Mouse (Mus musculus) erythroblast, adult 5-6 weeks (primary cell): ENCODE data around the gene Nup107. TPM values are rescaled to one million over a fixed set of nuclear protein-coding genes. Genes with fewer than 3 reads are reported as not detected.
"Not testable (repeated sequence)": the region's sequence is repeated elsewhere in the genome, so short reads cannot be mapped to it uniquely, and the experiment has no call there.

Experiments used
- ATAC-seq: replicated peaks from 2 replicates; pipeline ENCODE4 v1.8.0; 2016; ENCODE audit warnings: moderate number of reproducible peaks, mild to moderate bottlenecking, moderate TSS enrichment, inconsistent platforms; ENCODE audit not compliant: poor library complexity, low FRiP score, severe bottlenecking
- total RNA-seq, 2 experiments: library from RNA; stranded (forward) in 1 of 2; stranded (reverse) in 1 of 2; fragments of 150-400 nt in 1 of 2; fragments of 200-764, 138-1000 nt in 1 of 2; gene quantifications; 2 replicates each; pipeline versions ENCODE4 v1.2.3 to v1.2.4; 2015 to 2017; ENCODE audit warnings: low replicate concordance in 2 of 2

The Nup107 gene
- total RNA-seq, 2 experiments from 2014 or later: 14.6 to 24.7 TPM

- ATAC-seq: no peak
These were observed 63.2 kb downstream of the Nup107 start for GRCm38 (mm10) chr10:117729139-117729814.

GRCm38 (mm10) chr10:117728574-117728973 lies 63.9 kb downstream of the Nup107 start:
- no peak for ATAC-seq

DNA sequence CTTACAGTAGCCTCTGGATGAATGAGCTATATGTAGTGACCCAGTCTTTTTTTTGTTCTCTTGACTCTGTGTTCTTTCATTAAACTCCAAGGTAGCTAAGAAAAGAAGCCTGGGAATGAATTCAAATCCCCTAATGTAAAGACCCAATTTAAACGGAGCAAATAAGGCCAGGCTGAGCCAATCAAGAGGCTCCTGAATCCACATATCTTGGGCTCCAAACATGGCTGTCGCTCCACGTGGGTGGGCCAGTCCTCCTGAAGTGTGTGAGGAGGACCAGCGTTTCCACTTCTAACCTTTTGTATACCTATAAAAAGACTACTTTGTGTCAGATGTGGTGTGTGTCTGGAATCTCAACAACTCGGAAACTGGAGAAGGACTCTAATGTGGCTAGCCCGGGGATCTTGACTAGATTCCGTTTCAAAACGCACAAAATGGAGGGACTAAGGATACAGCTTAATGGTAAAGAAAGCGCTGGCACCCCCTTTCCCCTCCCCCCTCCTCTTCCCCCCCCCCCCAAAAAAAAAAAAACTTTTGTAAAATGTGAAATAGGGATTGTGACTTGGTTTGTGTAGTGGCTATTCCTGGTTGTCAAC lies 64.9 kb downstream of the Nup107 start:
- ATAC-seq: no peak

DNA sequence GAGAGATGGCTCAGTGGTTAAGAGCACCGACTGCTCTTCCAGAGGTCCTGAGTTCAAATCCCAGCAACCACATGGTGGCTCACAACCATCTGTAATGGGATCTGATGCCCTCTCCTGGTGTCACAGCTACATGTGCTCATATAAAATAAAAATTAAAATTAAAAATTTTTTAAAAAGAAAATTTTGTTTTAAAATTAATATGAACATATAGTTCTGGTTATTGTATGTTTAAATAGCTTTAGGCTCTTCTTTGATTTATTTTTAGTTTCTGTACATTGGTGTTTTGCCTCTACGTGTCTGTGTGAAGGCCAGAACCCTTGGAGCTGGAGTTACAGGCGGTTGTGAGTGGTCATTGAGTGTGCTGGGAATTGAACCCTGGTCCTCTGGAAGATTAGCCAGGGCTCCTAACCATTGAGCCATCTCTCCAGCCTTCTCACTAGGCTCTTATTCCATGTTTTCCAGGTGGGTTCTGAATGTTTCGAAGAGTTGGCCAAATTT lies 65.6 kb downstream of the Nup107 start:
- ATAC-seq: no peak

- ATAC-seq: no peak
These were observed 66.2 kb downstream of the Nup107 start for GRCm38 (mm10) chr10:117726350-117726749.

GRCm38 (mm10) chr10:117725671-117726070 lies 66.8 kb downstream of the Nup107 start:
- no peak for ATAC-seq

DNA sequence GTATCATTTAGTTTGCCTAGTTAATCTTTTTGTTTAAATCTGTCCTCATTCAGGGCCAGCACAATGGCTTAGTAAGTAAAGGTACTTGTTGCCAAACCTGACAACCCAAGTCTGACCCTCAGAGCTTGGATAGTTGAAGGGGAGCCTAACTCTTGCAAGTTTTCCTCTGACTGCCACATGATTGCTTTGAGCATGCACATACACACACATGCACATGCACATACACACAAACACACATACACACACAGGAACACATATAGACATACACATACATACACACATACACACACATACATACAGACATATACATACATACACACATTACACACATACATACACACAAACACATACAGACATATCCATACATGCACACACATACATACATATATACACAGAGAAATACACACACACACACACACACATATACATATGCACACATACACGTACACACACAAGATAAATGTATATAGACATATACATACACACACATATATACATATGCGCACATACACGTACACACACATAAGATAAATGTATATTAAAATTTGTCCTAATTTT lies 67.6 kb downstream of the Nup107 start:
- ATAC-seq: no peak

GRCm38 (mm10) chr10:117724136-117724718 lies 68.3 kb downstream of the Nup107 start:
- ATAC-seq: no peak

DNA sequence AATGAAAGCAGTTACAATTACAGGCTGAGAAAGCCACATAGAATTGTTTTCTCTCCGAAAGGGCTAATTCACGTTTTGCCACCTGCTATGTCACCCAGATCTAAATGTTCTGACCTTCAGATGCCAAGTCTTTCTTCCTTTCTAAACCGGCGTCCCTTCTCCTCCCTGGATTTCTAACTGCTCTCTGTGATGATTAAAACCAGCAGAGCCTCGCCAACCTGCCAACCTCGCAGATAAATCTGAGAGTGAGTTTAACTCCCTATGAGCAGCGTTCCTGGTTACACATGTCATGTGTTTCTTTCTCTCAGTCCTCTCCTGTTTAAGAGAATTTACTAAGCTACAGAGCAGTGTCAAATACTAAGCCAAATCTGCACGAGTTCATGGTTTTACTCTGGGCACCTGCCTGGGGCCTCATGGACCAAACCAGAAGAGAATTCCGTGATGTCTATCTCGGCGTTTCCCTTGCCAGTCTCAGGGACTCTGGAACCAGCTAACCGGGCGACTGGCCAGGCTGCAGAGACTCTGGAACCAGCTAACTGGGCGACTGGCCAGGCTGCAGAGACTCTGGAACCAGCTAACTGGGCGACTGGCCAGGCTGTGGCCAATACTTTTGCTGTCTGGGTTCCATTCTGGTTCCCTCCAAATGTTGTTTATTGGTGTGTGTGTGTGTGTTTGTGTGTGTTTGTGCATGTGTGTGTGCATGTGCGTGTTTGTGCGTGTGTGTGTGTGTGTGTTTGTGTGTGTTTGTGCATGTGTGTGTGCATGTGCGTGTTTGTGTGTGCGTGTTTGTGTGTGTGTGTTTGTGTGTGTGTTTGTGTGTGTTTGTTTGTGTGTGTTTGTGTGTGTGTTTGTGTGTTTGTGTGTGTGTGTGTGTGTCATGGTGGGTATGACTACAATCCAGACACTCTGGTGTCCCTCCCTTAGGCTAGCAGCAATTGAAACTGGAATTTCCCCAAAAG lies 74.1 kb downstream of the Nup107 start:
- ATAC-seq: no peak

GRCm38 (mm10) chr10:117717583-117717982 lies 74.9 kb downstream of the Nup107 start:
- no peak for ATAC-seq

GRCm38 (mm10) chr10:117716686-117717085 lies 75.8 kb downstream of the Nup107 start:
- no peak for ATAC-seq

- ATAC-seq: not testable (repeated sequence)
These were observed 76.9 kb downstream of the Nup107 start for GRCm38 (mm10) chr10:117715654-117716053.

DNA sequence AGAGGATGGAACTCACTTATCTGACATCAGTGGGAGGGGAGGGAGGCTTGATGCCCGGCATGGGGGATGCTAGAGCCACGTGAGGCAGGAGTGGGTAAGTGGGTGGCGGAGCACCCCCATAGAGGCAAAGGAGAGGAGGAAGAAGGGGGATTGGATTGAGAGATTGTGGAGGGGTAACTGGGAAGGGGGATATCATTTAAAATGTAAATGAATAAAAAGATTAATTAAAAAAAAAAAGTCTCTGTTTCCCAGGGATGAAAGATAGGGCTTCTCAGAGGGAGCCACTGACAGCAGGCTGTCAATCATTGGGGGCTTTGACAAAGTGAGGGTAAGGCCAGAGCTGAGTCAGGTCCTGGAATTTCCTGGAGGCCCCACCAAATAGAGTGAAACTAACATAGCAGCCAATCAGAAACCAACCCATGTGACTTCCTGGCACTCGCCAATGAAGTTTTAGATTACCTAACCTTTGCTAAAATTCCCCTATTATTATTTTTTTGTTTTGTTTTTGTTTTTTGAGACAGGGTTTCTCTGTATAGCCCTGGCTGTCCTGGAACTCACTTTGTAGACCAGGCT lies 77.5 kb downstream of the Nup107 start:
- ATAC-seq: no peak

GRCm38 (mm10) chr10:117714048-117714545 lies 78.4 kb downstream of the Nup107 start:
- ATAC-seq: no peak

- ATAC-seq: no peak
These were observed 79.0 kb downstream of the Nup107 start for GRCm38 (mm10) chr10:117713466-117713865.

- no peak for ATAC-seq
These were observed 79.6 kb downstream of the Nup107 start for GRCm38 (mm10) chr10:117712871-117713270.

- ATAC-seq: no peak
These were observed 80.2 kb downstream of the Nup107 start for GRCm38 (mm10) chr10:117712191-117712754.

DNA sequence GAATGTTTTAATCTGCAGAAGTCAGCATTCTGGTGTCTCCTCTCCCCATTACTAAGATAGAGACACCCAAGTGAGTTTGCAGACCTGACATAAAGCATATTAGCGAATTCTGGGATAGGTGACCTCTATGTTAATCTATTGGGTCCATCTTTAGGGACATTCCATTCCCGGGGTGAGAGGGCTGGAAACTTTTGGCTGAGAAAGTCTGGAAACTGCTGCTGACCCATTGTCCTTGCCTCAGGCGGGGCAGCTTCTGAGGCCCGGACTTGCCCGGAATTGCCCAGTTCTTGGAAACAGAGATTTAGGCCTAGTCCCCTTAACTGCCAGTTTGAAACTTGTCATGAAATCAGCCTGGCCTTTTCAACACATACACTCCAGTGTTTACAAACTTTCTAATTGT lies 81.1 kb downstream of the Nup107 start:
- ATAC-seq: no peak

DNA sequence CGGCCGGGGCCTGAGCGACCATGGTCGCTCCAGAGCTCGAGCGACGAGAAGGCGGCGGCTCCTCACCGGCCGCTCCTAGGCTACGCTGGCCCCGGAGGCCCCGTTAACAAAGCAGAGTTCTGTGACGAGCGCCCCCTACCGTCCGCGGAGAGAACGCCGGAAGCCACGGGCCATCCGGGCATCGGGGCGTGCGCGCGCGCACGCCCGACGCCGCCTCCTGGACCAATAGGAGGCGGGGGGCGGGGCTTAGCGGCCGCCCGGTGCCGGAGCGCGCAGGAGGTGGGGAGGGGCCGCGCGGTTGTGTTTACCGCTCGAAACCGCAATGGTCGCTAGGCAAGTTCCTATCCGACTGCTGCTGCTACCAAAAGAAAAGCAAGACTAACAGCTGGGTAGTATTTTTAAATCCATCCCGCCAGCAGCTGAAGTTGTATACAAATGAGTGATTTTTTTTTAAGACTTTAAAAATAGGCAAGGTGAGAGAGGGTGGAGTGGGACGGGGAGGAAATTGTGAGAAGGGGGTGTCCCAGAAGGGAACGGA lies 81.8 kb downstream of the Nup107 start, which contains the start of gene Mdm2:
Mdm2 (minus strand) TSS at position 155 of the 538 bp plus-strand sequence.
- ATAC-seq: peak; percentile 90
